Mouse (Mus musculus): ENCODE data around the gene Sorcs3. TPM values are rescaled to one million over a fixed set of nuclear protein-coding genes. Genes with fewer than 3 reads are reported as not detected.
A peak's percentile ranks its signal among the peaks of the same experiment; 100 is the strongest.

Gene Sorcs3
- total RNA-seq, 2 experiments from 2014 or later: 28.7 to 29.0 TPM

DNA sequence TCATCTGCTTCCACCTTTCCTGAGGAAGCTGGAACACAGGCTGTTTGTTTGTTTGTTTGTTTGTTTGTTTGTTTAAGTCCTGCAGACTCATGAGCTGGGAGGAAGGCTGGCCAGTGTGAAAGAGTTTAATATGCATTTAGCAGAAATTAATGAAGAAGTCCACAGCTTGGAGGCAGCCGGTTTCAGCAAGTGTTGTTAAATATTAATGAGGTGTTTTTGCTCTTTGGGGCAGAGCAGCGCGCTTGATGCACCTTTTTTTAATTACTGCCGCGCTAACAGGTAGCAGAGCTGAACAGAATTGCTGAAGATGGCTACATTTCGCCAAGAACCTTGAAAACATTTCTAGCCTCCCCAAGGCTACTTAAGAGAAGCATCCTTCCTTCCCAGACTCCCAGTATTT is 551.0 kb downstream of the Sorcs3 start:
- intact Hi-C loops (cut with DNase I): no loop called here
- DNase-seq (ENCODE audit: low spot score in 2 of 2): no peak

DNA sequence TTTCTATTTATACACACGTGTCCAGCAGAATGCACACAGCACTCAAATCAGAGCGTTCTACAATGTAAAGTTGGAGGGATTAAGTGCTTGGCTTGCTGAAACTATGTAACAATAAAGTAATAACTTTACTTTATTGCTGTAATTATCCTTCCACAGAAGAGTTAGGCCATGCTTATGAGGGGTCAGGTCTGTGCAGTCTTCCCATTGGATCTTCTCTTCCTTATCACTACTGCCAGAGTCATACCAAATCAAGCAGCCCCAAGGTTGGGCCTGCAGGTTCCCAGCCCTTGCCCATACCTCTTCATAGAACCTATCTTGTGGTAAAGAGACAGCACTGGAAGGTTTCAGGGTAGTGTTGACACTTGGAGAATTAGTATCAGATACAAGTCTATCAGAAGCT is 560.7 kb downstream of the Sorcs3 start:
- no peak for DNase-seq (ENCODE audit: low spot score in 2 of 2)
- intact Hi-C loops (cut with DNase I): no loop called here

DNA sequence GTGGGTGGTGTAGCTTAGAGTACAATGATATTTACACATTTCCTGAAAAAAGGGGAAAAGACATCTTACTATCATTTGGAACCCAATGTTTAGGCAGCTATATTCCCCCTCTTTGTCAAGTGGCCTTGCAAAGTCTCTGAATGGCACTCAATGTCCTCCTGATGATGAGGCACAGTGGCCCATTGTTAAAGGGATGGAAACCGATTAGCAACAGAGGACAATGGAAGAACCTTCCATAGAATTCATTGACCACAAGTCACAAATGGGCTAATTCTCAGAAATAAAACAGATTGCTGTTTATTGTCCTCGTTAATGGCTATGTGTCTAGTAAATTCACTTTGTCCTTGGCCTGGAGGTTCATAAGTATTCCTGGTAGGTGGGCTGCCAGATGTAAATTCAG is 565.7 kb downstream of the Sorcs3 start:
- intact Hi-C loops (cut with DNase I): no loop called here
- DNase-seq (ENCODE audit: low spot score in 2 of 2): no peak

DNA sequence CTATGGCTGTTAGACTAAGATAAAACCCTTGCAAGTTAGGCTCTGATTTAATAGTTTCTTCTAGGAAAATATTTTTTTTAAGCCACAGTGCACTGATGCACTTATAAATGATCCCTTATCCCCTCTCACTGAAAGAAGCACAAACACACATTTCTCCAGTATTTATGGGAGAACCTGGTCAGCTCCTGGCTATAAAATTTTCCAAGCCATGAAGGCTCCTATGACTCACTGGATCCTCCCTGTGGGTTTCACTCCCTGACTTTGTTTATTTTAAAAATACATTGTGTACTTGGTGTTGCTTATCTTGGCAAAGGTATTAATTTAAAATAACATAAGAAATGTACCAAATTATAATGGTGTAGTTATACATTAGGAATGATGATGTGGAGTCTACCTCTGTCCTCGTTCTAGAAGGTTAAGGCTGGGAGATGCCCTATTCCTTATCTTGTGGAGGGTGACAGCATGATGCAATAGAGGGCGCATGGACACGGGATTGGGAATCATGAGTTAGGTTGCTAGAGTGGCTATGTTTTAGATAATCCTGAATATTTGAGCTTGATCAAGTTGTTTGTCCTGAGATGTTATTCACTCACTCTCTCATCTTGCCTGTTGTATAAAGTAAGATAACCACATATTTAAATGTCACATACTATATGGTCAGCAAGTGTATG is 573.4 kb downstream of the Sorcs3 start:
- intact Hi-C loops (cut with DNase I): no loop called here
- no peak for DNase-seq (ENCODE audit: low spot score in 2 of 2)

DNA sequence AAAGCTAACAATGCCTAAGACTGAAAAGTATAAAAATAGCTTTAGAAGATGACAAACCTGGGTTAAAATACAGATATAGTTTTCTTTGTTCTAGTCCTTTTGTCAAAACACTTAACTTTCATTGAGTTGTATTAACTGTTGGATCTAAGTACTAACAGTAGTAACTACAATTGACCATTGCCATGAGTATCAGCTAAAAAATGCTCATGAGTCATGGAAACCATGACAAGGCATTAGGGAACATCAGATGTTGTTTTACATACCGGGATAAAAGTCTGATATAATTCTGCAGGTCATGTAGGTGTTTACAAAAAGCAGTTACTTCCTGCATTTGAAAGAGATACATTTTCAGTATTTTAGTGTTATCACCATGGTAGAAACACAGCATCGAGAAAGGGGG is 575.0 kb downstream of the Sorcs3 start:
- intact Hi-C loops (cut with DNase I): no loop called here
- DNase-seq (ENCODE audit: low spot score in 2 of 2): no peak

DNA sequence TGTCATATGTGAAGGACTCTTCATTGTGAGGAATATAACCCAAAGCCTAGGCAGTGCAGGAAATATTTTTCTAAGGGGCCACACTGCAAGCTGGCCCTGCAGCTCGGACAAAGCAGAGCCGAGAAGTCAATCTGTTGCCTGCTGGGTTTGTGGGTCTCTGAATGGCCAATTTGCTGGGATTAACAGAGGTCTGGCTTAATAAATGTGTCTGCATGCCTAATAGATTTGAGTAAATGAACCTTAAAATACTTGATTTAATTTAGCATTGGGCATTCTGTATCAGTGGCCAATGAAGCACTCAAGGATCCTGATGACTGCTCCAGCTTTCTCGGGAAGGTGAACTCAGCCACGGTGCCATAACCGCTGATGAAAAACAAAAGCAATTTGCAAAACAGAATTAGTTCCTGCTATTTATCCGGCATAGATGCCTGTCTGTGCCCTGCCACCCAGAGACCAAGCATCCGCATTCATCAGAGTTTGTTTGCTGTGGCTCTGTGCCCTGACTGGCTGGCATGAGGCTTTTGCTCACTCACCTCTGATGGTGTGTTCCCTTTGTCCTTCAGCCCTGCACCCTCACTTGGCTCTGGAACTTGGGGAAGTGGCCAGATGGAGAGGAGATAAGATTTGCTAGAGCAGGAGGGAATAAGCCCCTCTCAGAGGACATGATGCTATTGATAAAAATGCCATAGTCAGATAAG is 576.3 kb downstream of the Sorcs3 start:
- intact Hi-C loops (cut with DNase I): no loop called here
- DNase-seq (ENCODE audit: low spot score in 2 of 2): no peak

DNA sequence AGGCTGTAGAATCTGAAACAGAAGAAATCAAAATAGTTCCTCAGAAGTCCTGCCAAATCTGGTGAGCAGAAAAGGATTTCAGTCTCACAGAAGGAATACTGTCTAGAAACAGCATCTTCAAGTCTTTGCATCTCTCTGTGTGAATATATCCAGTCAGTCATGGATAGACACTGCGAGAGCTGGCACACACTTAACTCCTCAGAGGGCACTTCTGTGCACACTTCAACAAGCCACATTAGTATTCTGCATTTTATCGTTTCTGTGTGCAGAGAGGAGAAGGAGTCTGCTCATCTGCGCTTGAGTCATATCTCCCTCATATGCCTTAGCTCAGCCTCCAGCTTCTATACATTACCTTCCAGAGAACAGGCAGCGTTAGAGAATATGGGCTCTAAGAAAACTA is 581.4 kb downstream of the Sorcs3 start:
- intact Hi-C loops (cut with DNase I): no loop called here
- DNase-seq (ENCODE audit: low spot score in 2 of 2): peak; percentile 11 to 48

DNA sequence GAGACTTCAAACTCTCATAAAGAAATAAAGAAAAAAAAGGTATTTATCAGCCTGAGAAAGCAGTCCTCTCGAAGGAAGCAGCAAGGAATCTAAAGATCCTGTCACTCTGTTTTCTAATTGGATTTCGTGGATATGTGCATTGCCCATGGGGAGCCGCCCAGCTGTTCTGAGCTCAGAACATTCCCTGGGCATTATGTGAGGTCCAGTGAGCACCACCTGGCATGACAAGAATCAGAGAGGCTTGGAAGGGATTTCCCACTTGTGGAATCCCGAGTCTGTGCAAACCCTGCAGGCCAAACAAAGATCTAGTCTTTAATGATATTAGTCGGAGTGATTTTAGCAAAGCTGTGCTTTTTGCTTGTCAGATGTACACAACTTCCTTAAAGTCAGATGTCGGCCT is 598.7 kb downstream of the Sorcs3 start:
- no peak for DNase-seq (ENCODE audit: low spot score in 2 of 2)
- intact Hi-C loops (cut with DNase I): no loop called here

DNA sequence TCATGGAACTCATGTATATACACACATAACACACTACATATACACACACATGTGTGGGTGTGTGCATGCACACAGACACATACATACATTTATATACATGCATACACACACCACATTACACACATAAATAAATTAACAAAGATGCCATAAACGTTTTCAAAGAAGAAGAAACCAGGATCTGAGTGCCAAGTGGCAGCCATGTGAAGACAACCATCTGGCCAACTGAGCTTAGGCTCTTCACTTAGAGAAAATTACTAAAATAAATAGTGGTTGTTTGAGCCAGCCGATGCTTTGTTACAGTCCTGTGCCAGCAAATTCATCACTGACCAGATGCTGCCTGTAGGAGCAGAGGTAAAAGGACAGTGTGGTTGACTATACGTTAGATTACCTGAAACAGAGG is 605.7 kb downstream of the Sorcs3 start:
- no peak for DNase-seq (ENCODE audit: low spot score in 2 of 2)
- intact Hi-C loops (cut with DNase I): no loop called here

DNA sequence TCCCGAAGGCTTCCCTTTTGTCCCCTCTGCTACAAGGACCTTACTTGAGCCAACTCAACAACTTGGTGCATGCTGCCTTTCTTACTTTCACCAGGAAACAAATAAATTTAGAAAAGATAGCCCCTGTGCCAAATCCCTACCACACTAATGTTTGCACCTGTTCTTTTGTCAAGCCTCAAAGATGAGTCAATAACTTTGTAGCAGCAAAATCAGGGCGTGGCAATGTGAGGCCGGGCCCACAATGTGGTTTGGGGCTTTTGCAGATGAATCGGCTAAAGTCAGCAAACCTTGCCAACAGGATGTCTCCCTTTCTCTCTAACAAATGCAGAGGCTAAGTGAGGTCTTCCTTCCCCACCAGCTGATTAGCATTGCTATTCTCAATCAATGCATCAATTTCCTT is 608.0 kb downstream of the Sorcs3 start:
- no peak for DNase-seq (ENCODE audit: low spot score in 2 of 2)
- intact Hi-C loops (cut with DNase I): no loop called here

DNA sequence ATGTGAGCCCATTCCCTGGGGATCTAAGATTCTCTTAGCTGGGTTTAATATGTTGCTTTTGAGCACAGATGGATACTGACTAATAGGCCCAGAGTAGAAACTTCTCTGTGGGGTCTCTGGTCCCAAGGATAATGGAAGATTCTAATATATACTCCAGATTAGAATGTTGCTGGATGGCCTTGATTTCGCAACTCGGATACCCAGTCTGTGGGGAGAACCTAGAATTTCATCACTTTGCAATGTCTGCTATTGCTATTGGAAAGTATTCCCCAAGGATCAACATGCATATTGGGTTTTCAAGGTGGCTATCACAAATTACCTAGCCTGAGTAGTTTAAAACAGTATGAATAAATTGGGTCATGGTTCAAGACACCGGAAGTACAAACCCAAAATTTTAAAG is 609.2 kb downstream of the Sorcs3 start:
- intact Hi-C loops (cut with DNase I): no loop called here
- DNase-seq (ENCODE audit: low spot score in 2 of 2): no peak

DNA sequence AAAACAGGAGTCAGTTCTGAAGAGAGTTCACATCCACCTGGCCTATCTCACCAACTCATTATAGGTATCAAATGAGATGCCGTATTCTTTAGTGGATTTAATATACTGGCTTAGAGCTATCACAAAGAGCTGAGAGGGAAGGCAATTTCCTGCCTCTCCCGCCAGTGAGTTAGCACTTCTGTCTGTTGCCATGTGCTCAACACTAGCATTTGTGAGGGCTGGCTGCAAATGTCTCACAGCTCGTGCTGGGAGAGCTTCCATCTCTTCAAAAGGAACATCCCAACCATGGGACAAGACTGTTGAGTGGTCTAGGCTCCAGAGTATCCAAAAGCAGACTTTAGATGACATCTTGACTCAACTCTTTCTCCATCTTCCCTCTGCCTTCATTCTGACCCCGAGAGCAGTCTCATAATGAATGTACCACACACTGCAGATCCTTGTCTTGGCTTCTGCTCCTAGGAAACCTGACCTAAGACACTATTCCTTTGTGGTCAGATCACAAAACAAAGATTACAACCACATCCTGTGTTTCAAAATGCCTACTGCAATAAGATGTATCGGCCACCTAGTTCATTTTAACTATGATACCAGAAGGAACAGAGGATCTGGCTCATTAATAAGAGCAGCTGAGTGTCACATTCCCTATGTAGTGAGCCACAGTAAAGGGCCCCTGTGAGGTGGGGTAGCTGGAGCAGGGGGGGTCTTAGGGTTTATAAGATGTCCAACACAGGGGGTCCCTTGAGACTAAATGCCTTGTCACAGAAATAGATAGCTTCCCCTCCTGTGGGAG is 614.9 kb downstream of the Sorcs3 start:
- intact Hi-C loops (cut with DNase I): no loop called here
- peak; percentile 47 to 53 for DNase-seq (ENCODE audit: low spot score in 2 of 2)

DNA sequence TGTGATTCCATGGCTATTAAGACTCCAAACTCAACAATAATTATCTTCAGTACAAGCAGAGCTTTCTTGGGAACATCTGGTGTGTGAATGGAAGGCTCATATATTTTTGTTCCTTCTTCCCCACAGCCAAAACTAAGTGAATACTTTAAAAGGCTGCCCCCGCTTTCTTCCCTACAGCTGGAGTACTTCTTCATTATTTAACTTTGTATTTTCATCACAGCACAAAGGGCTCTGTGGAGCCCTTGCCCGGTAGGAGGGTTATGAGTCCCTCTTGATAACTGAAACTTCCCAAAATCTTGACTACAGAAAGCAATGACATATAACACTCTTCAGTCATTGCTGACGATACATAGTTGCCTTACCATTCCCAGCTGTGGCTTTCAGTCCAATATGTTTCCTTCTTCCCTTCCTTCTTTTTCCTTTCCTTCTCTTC is 615.5 kb downstream of the Sorcs3 start:
- no peak for DNase-seq (ENCODE audit: low spot score in 2 of 2)
- intact Hi-C loops (cut with DNase I): no loop called here

DNA sequence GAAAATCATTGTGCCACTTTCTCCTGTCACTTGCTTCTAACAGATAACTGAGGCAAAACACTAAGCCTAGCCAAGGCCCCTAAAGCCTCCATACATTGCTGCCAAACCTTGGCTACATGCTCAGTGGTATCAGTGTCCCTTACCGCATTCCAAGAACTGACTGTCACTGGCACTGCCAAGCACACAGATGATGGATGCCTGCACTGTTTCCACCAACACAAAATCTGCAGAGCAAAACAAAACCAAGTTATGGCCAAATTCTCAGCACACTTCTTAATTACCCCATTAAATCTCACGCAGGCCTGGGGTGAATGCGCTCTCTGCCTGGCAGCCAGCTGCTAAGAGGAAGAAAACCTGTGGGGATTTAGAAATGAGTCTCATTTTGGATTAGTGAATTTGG is 628.5 kb downstream of the Sorcs3 start:
- peak in 1 of 2 experiments; percentile 4 for DNase-seq (ENCODE audit: low spot score in 2 of 2)
- intact Hi-C loops (cut with DNase I): no loop called here

DNA sequence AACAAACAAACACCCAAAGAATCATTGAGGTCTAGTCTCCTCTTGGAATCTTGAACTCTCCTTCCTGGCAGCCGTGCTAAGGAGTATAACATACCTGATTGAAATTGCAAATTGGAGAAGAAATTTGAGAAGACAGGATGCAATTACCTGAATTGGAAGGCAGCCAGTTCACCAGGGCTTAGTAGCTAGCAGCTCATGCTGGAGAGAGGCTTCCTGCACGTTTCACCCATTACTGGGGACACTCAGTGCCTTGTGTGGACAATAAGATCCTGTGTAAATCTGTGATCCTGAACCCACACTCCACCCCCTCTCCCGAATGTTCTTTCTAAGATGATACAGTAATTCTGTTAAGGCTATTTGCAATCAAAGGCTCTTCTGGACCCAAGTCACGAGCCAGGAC is 633.6 kb downstream of the Sorcs3 start:
- DNase-seq (ENCODE audit: low spot score in 2 of 2): no peak
- intact Hi-C loops (cut with DNase I): no loop called here

DNA sequence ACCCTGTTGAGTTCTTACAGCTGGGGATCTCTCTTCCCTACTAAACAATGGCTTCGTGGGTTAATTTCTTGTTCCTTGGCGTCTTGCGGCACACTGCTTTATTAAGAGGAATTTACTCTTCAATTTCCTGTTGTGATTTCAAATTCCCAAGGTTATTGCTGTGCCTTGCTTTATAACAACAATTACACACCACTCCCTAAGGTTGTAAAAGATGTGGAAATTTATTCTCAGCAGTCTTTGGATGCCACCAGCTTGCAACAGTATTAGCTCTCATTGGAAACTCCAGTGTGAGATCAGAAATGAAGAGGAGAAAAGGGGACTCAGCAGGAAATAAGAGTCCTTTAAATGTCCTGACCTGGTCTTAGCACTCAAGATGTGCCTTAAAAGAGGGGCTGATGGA is 641.9 kb downstream of the Sorcs3 start:
- intact Hi-C loops (cut with DNase I): no loop called here

DNA sequence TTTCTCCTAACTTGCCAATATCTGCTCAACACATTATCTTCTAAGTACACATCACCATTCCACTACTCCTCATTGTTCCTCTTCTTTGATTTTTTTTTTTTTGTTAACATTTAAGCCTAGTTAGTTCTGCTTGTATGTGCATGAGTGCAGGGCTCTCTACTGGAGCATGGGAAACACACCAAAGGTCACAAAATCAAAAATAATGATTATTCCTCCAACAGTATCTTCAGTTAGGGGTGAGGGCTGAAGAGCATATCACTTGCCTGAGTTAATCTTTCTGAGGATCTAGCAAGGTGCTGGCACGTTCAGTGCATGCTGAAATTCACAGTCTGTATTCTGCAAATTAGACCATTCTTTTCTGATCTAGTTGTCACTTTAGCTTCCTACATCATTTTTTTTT is 644.6 kb downstream of the Sorcs3 start:
- DNase-seq (ENCODE audit: low spot score in 2 of 2): no peak
- intact Hi-C loops (cut with DNase I): no loop called here

More for the DNA sequence above, 641.9 kb downstream of the Sorcs3 start:
- DNase-seq (ENCODE audit: low spot score in 2 of 2): no peak
